Mouse (Mus musculus): ENCODE results near the gene Sirt2.

DNA sequence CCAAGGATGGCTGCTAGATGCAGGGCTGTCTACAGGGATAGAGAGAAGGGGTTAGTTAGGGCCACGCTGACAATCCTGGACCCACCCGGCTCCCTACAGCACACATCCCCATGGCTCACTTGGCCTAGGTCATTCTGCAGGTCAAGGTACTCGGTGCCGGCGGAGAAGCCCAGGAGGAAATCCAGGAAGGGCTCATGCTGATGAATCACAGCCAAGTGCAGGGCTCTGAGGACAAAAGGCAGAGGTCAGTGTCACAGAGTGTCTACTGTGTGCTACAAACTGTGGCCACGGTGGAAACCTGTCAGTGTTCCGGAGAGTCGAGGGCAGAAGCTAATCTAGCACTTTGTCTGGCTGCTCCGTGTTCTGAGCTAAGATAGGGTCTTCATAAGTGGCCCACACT is 4.6 kb upstream of the Sirt2 start:
- TF ChIP-seq GATA1 (IDR thresholded peaks at IDR 0.05; ENCODE audit: borderline replicate concordance, low read length), result no peak
- no peak for TF ChIP-seq FLI1 (IDR thresholded peaks at IDR 0.05; ENCODE audit: low read length)

All from megakaryocyte, embryonic 14.5 days (primary cell).